Mouse (Mus musculus) kidney, embryonic 14.5 days (tissue): Measurements from ENCODE around the gene D630003M21Rik. TPM values are rescaled to one million over a fixed set of nuclear protein-coding genes. Genes with fewer than 3 reads are reported as not detected.
A peak's percentile ranks its signal among the peaks of the same experiment; 100 is the strongest.

Source experiments
- ATAC-seq: fragments of 200-750 bp; cut with Nextera tagmentation; 2 replicates; pipeline ENCODE4 v1.8.0; 2017; ENCODE audit warnings: moderate number of reproducible peaks, mild to moderate bottlenecking, moderate TSS enrichment, moderate library complexity; ENCODE audit not compliant: low FRiP score, low TSS enrichment
- H3K27ac ChIP-seq: fragments of 300-500 bp; sonication (generic); 2 replicates; pipeline ENCODE4 v1.5.1; 2014; ENCODE audit warnings: low read depth, mild to moderate bottlenecking, low read length, moderate library complexity, mixed read lengths
- H3K27me3 ChIP-seq: fragments of 300-500 bp; sonication (generic); 2 replicates; pipeline ENCODE4 v1.6.1; 2014; ENCODE audit warnings: mild to moderate bottlenecking, low read length; ENCODE audit not compliant: control insufficient read depth, insufficient read depth
- H3K36me3 ChIP-seq: fragments of 300-500 bp; sonication (generic); 2 replicates; pipeline ENCODE4 v1.6.1; 2014; ENCODE audit warnings: low read length, mixed read lengths; ENCODE audit not compliant: control insufficient read depth, insufficient read depth
- H3K4me1 ChIP-seq: fragments of 300-500 bp; sonication (generic); 2 replicates; pipeline ENCODE4 v1.6.1; 2014; ENCODE audit warnings: low read length, mixed read lengths; ENCODE audit not compliant: control insufficient read depth, insufficient read depth
- H3K4me2 ChIP-seq: fragments of 300-500 bp; sonication (generic); replicated peaks from 2 replicates; pipeline ENCODE4 v1.6.1; 2014; ENCODE audit warnings: low read depth, mild to moderate bottlenecking, low read length
- H3K4me3 ChIP-seq: fragments of 300-500 bp; sonication (generic); 2 replicates; pipeline ENCODE4 v1.5.1; 2014; ENCODE audit warnings: mild to moderate bottlenecking, low read length
- H3K9ac ChIP-seq: fragments of 300-500 bp; sonication (generic); 2 replicates; pipeline ENCODE4 v1.6.1; 2014; ENCODE audit warnings: low read depth, mild to moderate bottlenecking, low read length, moderate library complexity
- H3K9me3 ChIP-seq: fragments of 300-500 bp; sonication (generic); 2 replicates; pipeline ENCODE4 v1.6.1; 2016; ENCODE audit warnings: low read length; ENCODE audit not compliant: control insufficient read depth
- WGBS: fragments of 180-500 bp; shearing (Covaris S2); extraction: QIAGEN DNeasy Blood & Tissue Kit; methylation state at CpG from one replicate; pipeline ENCODE4 v1.1.7; 2014; 5-methylcytosine and 5-hydroxymethylcytosine counted together
- polyA plus RNA-seq: library from polyadenylated mRNA; unstranded; fragments of >200 nt; fragmentation: Nextera tagmentation; extraction: Ambion mirVana; gene quantifications from 2 replicates; pipeline ENCODE4 v1.2.1, GENCODE M21; 2014

D630003M21Rik gene
- polyA plus RNA-seq, 1 experiment from 2014 or later, result 5.2 TPM

- Histone ChIP-seq H3K27ac (no peak overlapping the region), H3K4me3 (no peak overlapping the region), H3K27me3 (0 out of 2 replicates have a peak, but pooled peaks cover under 1% of the 10 kb centered on the region), H3K36me3 (no peaks in the 10 kb centered on the region), H3K9ac (no peak overlapping the region), H3K4me2 (no peak overlapping the region), H3K4me1 (peaks cover 14% of the 10 kb centered on the region), H3K9me3 (no peaks in the 10 kb centered on the region)
- ATAC-seq, result no peak
- WGBS, result 97% methylated on average over 3 of the region's 3 CpGs
Observed at GRCm38 (mm10) chr2:158151077-158151476, 77.9 kb downstream of the D630003M21Rik start.

GRCm38 (mm10) chr2:158146971-158147370, 82.1 kb downstream of the D630003M21Rik start:
- WGBS, result 94% methylated on average over 8 of the region's 8 CpGs
- H3K9ac ChIP-seq, result no peak overlapping the region
- 0 out of 2 replicates have a peak, but pooled peaks cover 5% of the 10 kb centered on the region for H3K27me3 ChIP-seq
- no peak overlapping the region for H3K27ac ChIP-seq
- H3K9me3 ChIP-seq, result no peaks in the 10 kb centered on the region
- H3K4me1 ChIP-seq, result peaks cover 21% of the 10 kb centered on the region
- no peak for ATAC-seq
- H3K36me3 ChIP-seq, result no peaks in the 10 kb centered on the region
- H3K4me2 ChIP-seq, result no peak overlapping the region
- H3K4me3 ChIP-seq, result no peak overlapping the region

- Histone ChIP-seq H3K27me3 (0 out of 2 replicates have a peak, but pooled peaks cover 5% of the 10 kb centered on the region), H3K4me2 (peak within 1 kb of the TSS; percentile 68), H3K9me3 (no peaks in the 10 kb centered on the region), H3K4me1 (peaks cover 22% of the 10 kb centered on the region), H3K9ac (peak within 1 kb of the TSS; percentile 60), H3K27ac (no peak within 1 kb of the TSS), H3K36me3 (no peaks in the 10 kb centered on the region; the same call in 1 of the 2 replicates), H3K4me3 (peak within 1 kb of the TSS; percentile 46)
- WGBS, result 2% methylated on average over 22 of the region's 33 CpGs
- ATAC-seq, result peak; percentile 66
Observed at GRCm38 (mm10) chr2:158146223-158146622, 82.8 kb downstream of the D630003M21Rik start, which contains the start of gene Tgm2. Gene Tgm2, minus strand, starts transcription at chr2:158146436.

DNA sequence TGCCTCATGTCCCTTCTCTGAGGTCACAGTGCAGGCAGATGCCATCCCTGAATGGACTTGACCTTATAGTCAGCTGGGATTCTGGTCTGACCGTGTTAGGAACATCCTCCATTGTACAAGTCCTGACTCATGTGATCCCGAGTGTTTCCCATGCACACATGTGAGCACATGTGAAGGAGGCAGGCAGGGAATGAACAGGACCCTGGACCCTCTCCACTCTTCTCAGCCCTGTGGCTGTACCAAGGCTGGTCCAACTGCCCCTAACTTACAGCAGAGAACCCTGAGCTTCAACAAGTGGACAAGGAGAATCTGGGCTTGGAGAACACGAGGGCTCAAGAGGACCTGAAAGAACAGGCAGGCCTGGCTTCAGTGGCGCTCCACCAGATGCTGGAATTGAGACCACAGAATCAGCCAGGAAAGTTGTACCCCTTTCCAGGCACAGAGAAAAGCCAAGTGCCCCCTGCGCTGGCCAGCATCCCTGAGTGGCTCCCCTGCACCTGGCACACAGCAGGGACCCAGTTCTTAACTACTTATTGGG, 83.4 kb downstream of the D630003M21Rik start:
- H3K27me3 ChIP-seq, result 0 out of 2 replicates have a peak, but pooled peaks cover 5% of the 10 kb centered on the region
- WGBS, result 72% methylated on average over 5 of the region's 5 CpGs
- peak overlapping the region; percentile 60 for H3K9ac ChIP-seq
- peaks cover 26% of the 10 kb centered on the region for H3K4me1 ChIP-seq
- no peaks in the 10 kb centered on the region; the same call in 1 of the 2 replicates for H3K36me3 ChIP-seq
- ATAC-seq, result no peak
- H3K27ac ChIP-seq, result no peak overlapping the region
- H3K4me3 ChIP-seq, result peak overlapping the region; percentile 46
- H3K4me2 ChIP-seq, result peak overlapping the region; percentile 68
- H3K9me3 ChIP-seq, result no peaks in the 10 kb centered on the region

DNA sequence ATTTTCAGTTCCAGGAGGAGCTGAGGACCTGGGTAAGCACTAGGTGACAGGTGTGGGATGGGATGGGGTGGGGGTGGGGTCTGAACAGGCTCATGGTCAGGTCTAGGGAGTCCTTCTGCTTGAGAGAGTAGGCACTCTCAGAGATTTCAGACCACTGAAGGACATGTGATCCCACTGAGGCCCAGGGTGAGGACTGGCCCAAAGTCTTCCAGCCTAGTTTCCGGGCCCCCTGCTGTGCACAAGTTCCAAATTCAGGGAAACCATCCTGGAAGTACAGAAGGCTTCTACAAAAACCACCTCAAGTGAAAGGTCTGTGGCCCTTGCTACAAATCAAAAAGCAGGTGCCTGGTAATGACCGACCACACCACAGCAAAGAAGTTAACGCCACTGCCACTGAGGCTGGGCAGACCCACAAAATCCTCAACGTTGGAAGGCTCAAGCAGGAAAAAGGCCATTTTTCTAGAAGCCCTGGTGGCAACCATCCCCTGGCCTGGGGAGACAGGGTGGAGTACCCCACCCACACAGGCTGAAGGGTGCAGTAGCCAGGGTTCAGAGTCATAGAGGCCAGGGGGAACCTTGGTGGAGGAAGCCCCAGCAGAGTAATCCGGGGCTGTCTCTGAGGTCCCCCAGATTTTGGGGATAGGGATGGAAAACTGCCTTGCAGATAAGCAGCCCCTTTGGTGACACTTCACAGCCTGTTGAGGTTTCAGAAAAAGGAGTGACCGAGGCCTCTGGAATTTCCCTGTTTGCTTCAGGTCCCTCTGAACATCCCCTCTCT, 84.1 kb downstream of the D630003M21Rik start:
- Histone ChIP-seq H3K9me3 (no peaks in the 10 kb centered on the region), H3K36me3 (no peaks in the 10 kb centered on the region; the same call in 1 of the 2 replicates), H3K4me2 (peak overlapping the region; percentile 68), H3K9ac (peak overlapping the region; percentile 31; the same call in 1 of the 2 replicates), H3K4me3 (peak overlapping the region; percentile 46; the same call in 1 of the 2 replicates), H3K27me3 (0 out of 2 replicates have a peak, but pooled peaks cover 5% of the 10 kb centered on the region), H3K27ac (no peak overlapping the region), H3K4me1 (peaks cover 26% of the 10 kb centered on the region)
- WGBS, result 83% methylated on average over 6 of the region's 6 CpGs
- no peak for ATAC-seq

DNA sequence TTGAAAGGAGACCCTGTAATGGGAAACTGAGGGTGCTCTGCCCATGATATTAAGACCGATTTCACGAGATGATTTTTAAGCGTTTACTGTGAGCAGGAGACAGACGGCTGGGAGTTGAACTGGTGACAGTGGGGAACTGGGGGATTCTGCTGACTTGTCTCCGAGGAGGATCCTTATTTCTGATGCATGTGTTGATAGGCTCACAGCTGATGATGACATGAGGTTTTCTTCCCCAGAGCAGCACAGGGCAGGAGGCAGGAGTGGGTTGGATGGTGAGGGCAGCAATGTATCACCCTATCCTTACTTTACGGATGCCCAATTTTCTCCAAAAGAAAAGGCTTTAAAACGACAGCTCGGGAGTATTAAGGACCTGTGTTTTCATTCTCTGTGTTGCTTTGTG, 84.8 kb downstream of the D630003M21Rik start:
- Histone ChIP-seq H3K9ac (no peak overlapping the region), H3K27me3 (0 out of 2 replicates have a peak, but pooled peaks cover 5% of the 10 kb centered on the region), H3K36me3 (no peaks in the 10 kb centered on the region; the same call in 1 of the 2 replicates), H3K9me3 (no peaks in the 10 kb centered on the region), H3K27ac (no peak overlapping the region), H3K4me1 (peaks cover 31% of the 10 kb centered on the region), H3K4me3 (no peak overlapping the region; the same call in 1 of the 2 replicates), H3K4me2 (no peak overlapping the region; the same call in 1 of the 2 replicates)
- 54% methylated on average over 8 of the region's 8 CpGs for WGBS
- no peak for ATAC-seq

DNA sequence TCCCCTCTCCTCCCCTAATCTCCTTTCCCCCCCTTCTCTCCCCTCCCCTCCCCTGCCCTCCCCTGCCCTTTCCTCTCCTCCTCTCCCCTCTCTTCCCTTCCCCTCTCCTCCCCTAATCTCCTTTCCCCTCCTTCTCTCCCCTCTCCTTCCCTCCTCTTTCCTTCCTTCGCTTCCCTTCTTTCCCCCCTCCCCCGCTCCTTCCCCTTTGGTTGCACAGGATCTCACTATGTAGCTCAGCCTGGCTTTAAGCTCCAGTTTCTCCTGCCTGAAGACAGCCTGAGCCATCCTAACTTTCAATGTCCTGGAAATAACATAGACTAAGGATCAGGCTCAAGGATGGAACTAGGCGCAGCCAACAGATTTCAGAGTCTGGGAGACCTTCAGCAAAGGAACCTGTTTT, 85.2 kb downstream of the D630003M21Rik start:
- Histone ChIP-seq H3K36me3 (no peaks in the 10 kb centered on the region; the same call in 1 of the 2 replicates), H3K9me3 (no peaks in the 10 kb centered on the region), H3K9ac (no peak overlapping the region), H3K4me1 (peaks cover 31% of the 10 kb centered on the region), H3K4me2 (no peak overlapping the region; the same call in 1 of the 2 replicates), H3K27me3 (0 out of 2 replicates have a peak, but pooled peaks cover 5% of the 10 kb centered on the region), H3K27ac (no peak overlapping the region), H3K4me3 (no peak overlapping the region)
- WGBS, result 57% methylated on average over 3 of the region's 3 CpGs
- ATAC-seq, result no peak

DNA sequence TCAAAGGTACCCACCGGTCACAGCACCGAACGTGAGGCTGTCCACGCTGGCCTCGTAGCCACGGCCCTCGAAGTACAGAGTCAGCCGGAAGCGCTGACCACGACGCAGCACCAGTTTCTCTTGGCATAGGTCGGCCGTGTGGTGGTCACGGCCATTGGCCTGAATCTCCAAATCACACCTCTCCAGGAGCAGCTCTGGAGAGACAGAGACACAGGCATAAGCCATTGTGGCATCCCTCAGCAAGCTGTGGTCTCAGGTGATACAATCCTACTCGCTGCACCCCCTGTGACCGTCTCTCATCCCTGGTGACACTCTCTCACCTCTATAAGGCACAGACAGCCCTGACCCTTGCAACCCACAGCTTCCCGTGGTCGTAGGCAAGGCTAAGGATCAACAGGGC, 86.0 kb downstream of the D630003M21Rik start:
- H3K27me3 ChIP-seq, result 0 out of 2 replicates have a peak, but pooled peaks cover 5% of the 10 kb centered on the region
- H3K4me2 ChIP-seq, result no peak overlapping the region
- ATAC-seq, result no peak
- no peaks in the 10 kb centered on the region for H3K9me3 ChIP-seq
- no peak overlapping the region; the same call in 1 of the 2 replicates for H3K9ac ChIP-seq
- peak overlapping the region; percentile 2; the same call in 1 of the 2 replicates for H3K27ac ChIP-seq
- H3K4me1 ChIP-seq, result peaks cover 31% of the 10 kb centered on the region
- WGBS, result 63% methylated on average over 18 of the region's 18 CpGs
- no peak overlapping the region for H3K4me3 ChIP-seq
- no peaks in the 10 kb centered on the region; the same call in 1 of the 2 replicates for H3K36me3 ChIP-seq
